Mouse (Mus musculus) heart, postnatal 25 days (tissue): ENCODE data around the gene Ccdc51. TPM values are rescaled to one million over a fixed set of nuclear protein-coding genes. Genes with fewer than 3 reads are reported as not detected.

Source experiments
- DNase-seq: peaks from one replicate; pipeline ENCODE4 v3.0.0; 2022; ENCODE audit warnings: low spot score
- intact Hi-C: fragments of 180-260 bp; cut with DNase I; formaldehyde crosslinking; loops from one replicate; pipeline ENCODE4 v1.15.1; 2025
- total RNA-seq, 2 experiments: library from RNA; stranded (reverse); gene quantifications; 2 replicates each; pipeline ENCODE4 v1.2.3; 2021

Gene Ccdc51
- total RNA-seq, 2 experiments from 2014 or later, result 11.5 to 12.2 TPM

- intact Hi-C loops, result no loop called here
- DNase-seq, result no peak
Measured at GRCm38 (mm10) chr9:109056081-109056690, 26.1 kb upstream of the Ccdc51 start.

GRCm38 (mm10) chr9:109056916-109057315, 25.4 kb upstream of the Ccdc51 start:
- intact Hi-C loops, result no loop called here

GRCm38 (mm10) chr9:109057543-109057942, 24.8 kb upstream of the Ccdc51 start:
- intact Hi-C loops, result no loop called here

More at GRCm38 (mm10) chr9:109056916-109057315, 25.4 kb upstream of the Ccdc51 start:
- DNase-seq, result no peak

GRCm38 (mm10) chr9:109058006-109058765, 24.1 kb upstream of the Ccdc51 start:
- no peak for DNase-seq
- intact Hi-C loops, result loop anchor here (2.0 kb wide), 1 partner anchor 19 kb away; the partner anchor contains the start of gene Shisa5

More at GRCm38 (mm10) chr9:109057543-109057942, 24.8 kb upstream of the Ccdc51 start:
- DNase-seq, result no peak

- intact Hi-C loops, result loop anchor here (1.0 to 2.0 kb wide), 2 partner anchors 21 to 56 kb away; partner anchors contain the start of gene Shisa5
- DNase-seq, result peak; percentile 88
Measured at GRCm38 (mm10) chr9:109059136-109059903, 23.0 kb upstream of the Ccdc51 start, which contains the start of gene Trex1. Gene Trex1, minus strand, starts transcription at chr9:109059734.

GRCm38 (mm10) chr9:109060184-109060897, 22.0 kb upstream of the Ccdc51 start:
- intact Hi-C loops, result no loop called here
- no peak for DNase-seq

- no peak for DNase-seq
- intact Hi-C loops, result no loop called here
Measured at GRCm38 (mm10) chr9:109060898-109061295, 21.4 kb upstream of the Ccdc51 start.

- no peak for DNase-seq
- intact Hi-C loops, result no loop called here
Measured at GRCm38 (mm10) chr9:109068095-109068735, 14.1 kb upstream of the Ccdc51 start.

GRCm38 (mm10) chr9:109073661-109074573, 8.4 kb upstream of the Ccdc51 start, which contains the start of gene Atrip:
Gene Atrip, minus strand, starts transcription at chr9:109074124.
- peak; percentile 82 for DNase-seq

GRCm38 (mm10) chr9:109080516-109080915, 1.8 kb upstream of the Ccdc51 start:
- intact Hi-C loops, result no loop called here
- DNase-seq, result no peak

More at GRCm38 (mm10) chr9:109073661-109074573, 8.4 kb upstream of the Ccdc51 start, which contains the start of gene Atrip:
- intact Hi-C loops, result no loop called here

GRCm38 (mm10) chr9:109081749-109082123, 557 bp upstream of the Ccdc51 start:
- intact Hi-C loops, result no loop called here
- no peak for DNase-seq

- intact Hi-C loops, result no loop called here
- no peak for DNase-seq
Measured at GRCm38 (mm10) chr9:109084922-109085321, 2.6 kb downstream of the Ccdc51 start.

GRCm38 (mm10) chr9:109087987-109088386, 5.7 kb downstream of the Ccdc51 start:
- no peak for DNase-seq
- intact Hi-C loops, result loop anchor here (1.0 kb wide), 1 partner anchor 33 kb away; no protein-coding TSS in a partner anchor

- intact Hi-C loops, result no loop called here
Measured at GRCm38 (mm10) chr9:109090446-109090845, 8.2 kb downstream of the Ccdc51 start.

GRCm38 (mm10) chr9:109091802-109092201, 9.5 kb downstream of the Ccdc51 start:
- DNase-seq, result no peak
- intact Hi-C loops, result no loop called here

More at GRCm38 (mm10) chr9:109090446-109090845, 8.2 kb downstream of the Ccdc51 start:
- DNase-seq, result no peak

GRCm38 (mm10) chr9:109092799-109093198, 10.5 kb downstream of the Ccdc51 start:
- intact Hi-C loops, result no loop called here

GRCm38 (mm10) chr9:109093786-109094552, 11.7 kb downstream of the Ccdc51 start:
- DNase-seq, result no peak
- intact Hi-C loops, result no loop called here

More at GRCm38 (mm10) chr9:109092799-109093198, 10.5 kb downstream of the Ccdc51 start:
- DNase-seq, result no peak
